Mouse (Mus musculus) thymus, adult 2 months (tissue): ENCODE data around the gene Klf2. TPM values are rescaled to one million over a fixed set of nuclear protein-coding genes. Genes with fewer than 3 reads are reported as not detected.
A peak's percentile ranks its signal among the peaks of the same experiment; 100 is the strongest.

Experiments
- DNase-seq: peaks from one replicate; pipeline ENCODE4 v3.0.0; 2021
- H3K27ac ChIP-seq: fragments of 200-500 bp; 2 replicates; pipeline ENCODE4 v1.5.1; 2012; ENCODE audit warnings: low read length, control low read depth; ENCODE audit not compliant: control insufficient read depth, insufficient read depth
- H3K27me3 ChIP-seq: fragments of 200-500 bp; 2 replicates; pipeline ENCODE4 v1.6.1; 2012; ENCODE audit warnings: mild to moderate bottlenecking, low read length, moderate library complexity, mixed read lengths; ENCODE audit not compliant: control insufficient read depth, insufficient read depth
- H3K36me3 ChIP-seq: fragments of 200-500 bp; 2 replicates; pipeline ENCODE4 v1.6.1; 2012; ENCODE audit warnings: mild to moderate bottlenecking, low read length, moderate library complexity; ENCODE audit not compliant: control insufficient read depth, insufficient read depth
- H3K4me1 ChIP-seq: fragments of 200-500 bp; replicated peaks from 2 replicates; pipeline ENCODE4 v1.6.1; 2012; ENCODE audit warnings: low read length; ENCODE audit not compliant: control insufficient read depth, insufficient read depth
- H3K4me3 ChIP-seq: fragments of 200-500 bp; 2 replicates; pipeline ENCODE4 v1.5.1; 2012; ENCODE audit warnings: mild to moderate bottlenecking, low read length, control low read depth, moderate library complexity; ENCODE audit not compliant: control insufficient read depth, insufficient read depth
- CTCF ChIP-seq: fragments of 200-500 bp; IDR thresholded peaks from 2 replicates; pipeline ENCODE4 v1.5.1; 2012; ENCODE audit warnings: mild to moderate bottlenecking, control low read depth, low read length, moderate library complexity, borderline replicate concordance; ENCODE audit not compliant: control insufficient read depth, poor library complexity, insufficient read depth; ENCODE audit errors: extremely low read depth
- POLR2A ChIP-seq: fragments of 200-500 bp; IDR thresholded peaks from 2 replicates; pipeline ENCODE4 v1.6.1; 2012; ENCODE audit warnings: mild to moderate bottlenecking, low read length, control low read depth, moderate library complexity; ENCODE audit not compliant: control insufficient read depth, poor library complexity, insufficient read depth; ENCODE audit errors: extremely low read depth
- WGBS: fragments of 180-500 bp; shearing (Covaris S2); methylation state at CpG from one replicate; pipeline ENCODE4 v1.1.7; 2018; 5-methylcytosine and 5-hydroxymethylcytosine counted together
- polyA plus RNA-seq: library from polyadenylated mRNA; depleted of rRNA; stranded (reverse); fragments of >200 nt; gene quantifications from 2 replicates; pipeline ENCODE4 v1.2.3, GENCODE M21; 2012

The Klf2 gene
- polyA plus RNA-seq, 1 experiment, result 62.1 TPM

- Histone ChIP-seq H3K27me3 (no peaks in the 10 kb centered on the region), H3K4me3 (no peak overlapping the region), H3K4me1 (peaks cover 40% of the 10 kb centered on the region), H3K27ac (peak overlapping the region; percentile 63), H3K36me3 (no peaks in the 10 kb centered on the region)
- WGBS, result 67% methylated on average over 3 of the region's 3 CpGs
- peak; percentile 56 for DNase-seq
- no peak for TF ChIP-seq POLR2A
- TF ChIP-seq CTCF, result no peak
Measured at GRCm38 (mm10) chr8:72312926-72313518, 5.8 kb upstream of the Klf2 start.

GRCm38 (mm10) chr8:72316053-72316695, 2.7 kb upstream of the Klf2 start:
- peaks cover 49% of the 10 kb centered on the region for H3K4me1 ChIP-seq
- 95% methylated on average over 10 of the region's 10 CpGs for WGBS
- TF ChIP-seq CTCF, result no peak
- no peak for TF ChIP-seq POLR2A

GRCm38 (mm10) chr8:72317741-72318301, 1.0 kb upstream of the Klf2 start:
- Histone ChIP-seq H3K27me3 (peaks cover 3% of the 10 kb centered on the region; the same call in 1 of the 2 replicates), H3K27ac (no peak overlapping the region), H3K4me3 (no peak overlapping the region), H3K36me3 (peaks cover 11% of the 10 kb centered on the region), H3K4me1 (peaks cover 51% of the 10 kb centered on the region)
- DNase-seq, result no peak
- 69% methylated on average over 5 of the region's 5 CpGs for WGBS
- no peak for TF ChIP-seq CTCF
- no peak for TF ChIP-seq POLR2A

More at GRCm38 (mm10) chr8:72316053-72316695, 2.7 kb upstream of the Klf2 start:
- Histone ChIP-seq H3K4me3 (no peak overlapping the region), H3K36me3 (peaks cover 7% of the 10 kb centered on the region), H3K27me3 (peaks cover 3% of the 10 kb centered on the region; the same call in 1 of the 2 replicates), H3K27ac (no peak overlapping the region)
- no peak for DNase-seq

- TF ChIP-seq POLR2A (no peak), CTCF (no peak)
- Histone ChIP-seq H3K4me3 (peak overlapping the region; percentile 67), H3K27me3 (peaks cover 3% of the 10 kb centered on the region; the same call in 1 of the 2 replicates), H3K36me3 (peaks cover 11% of the 10 kb centered on the region), H3K27ac (no peak overlapping the region), H3K4me1 (peaks cover 47% of the 10 kb centered on the region)
- no peak for DNase-seq
- WGBS, result 1% methylated on average over 48 of the region's 48 CpGs
Measured at GRCm38 (mm10) chr8:72319397-72319796, 564 bp downstream of the Klf2 start.

GRCm38 (mm10) chr8:72319921-72320802, 1.3 kb downstream of the Klf2 start:
- 19% methylated on average over 53 of the region's 55 CpGs for WGBS
- peak overlapping the region; percentile 41; the same call in 1 of the 2 replicates for H3K27ac ChIP-seq
- H3K27me3 ChIP-seq, result peaks cover 3% of the 10 kb centered on the region; the same call in 1 of the 2 replicates
- peaks cover 11% of the 10 kb centered on the region for H3K36me3 ChIP-seq
- H3K4me1 ChIP-seq, result peaks cover 50% of the 10 kb centered on the region
- H3K4me3 ChIP-seq, result peak overlapping the region; percentile 67
- no peak for TF ChIP-seq POLR2A
- no peak for TF ChIP-seq CTCF
- DNase-seq, result peak; percentile 22

- Histone ChIP-seq H3K4me1 (peaks cover 50% of the 10 kb centered on the region), H3K4me3 (peak overlapping the region; percentile 67), H3K36me3 (peaks cover 11% of the 10 kb centered on the region), H3K27me3 (peaks cover 3% of the 10 kb centered on the region; the same call in 1 of the 2 replicates), H3K27ac (peak overlapping the region; percentile 41)
- DNase-seq, result no peak
- 87% methylated on average over 25 of the region's 25 CpGs for WGBS
- no peak for TF ChIP-seq POLR2A
- TF ChIP-seq CTCF, result no peak
Measured at GRCm38 (mm10) chr8:72320803-72321583, 2.2 kb downstream of the Klf2 start.
